Mouse (Mus musculus) lung, postnatal 0 days (tissue): ENCODE data around the gene Gpc3.

Source experiments
- CTCF ChIP-seq: IDR thresholded peaks from 2 replicates; pipeline ENCODE4 v1.5.1; 2016; ENCODE audit warnings: antibody characterized with exemption, mild to moderate bottlenecking
- EP300 ChIP-seq: IDR thresholded peaks from 2 replicates; pipeline ENCODE4 v1.6.1; 2016; ENCODE audit warnings: antibody characterized with exemption, mild to moderate bottlenecking, control low read depth

- TF ChIP-seq CTCF (no peak), EP300 (no peak)
These were observed 168.8 kb downstream of the Gpc3 start for GRCm38 (mm10) chrX:52444977-52445376.
